Mouse (Mus musculus) heart, postnatal 14 days (tissue): ENCODE measurements around the gene Irx4. TPM values are rescaled to one million over a fixed set of nuclear protein-coding genes. Genes with fewer than 3 reads are reported as not detected.

Source experiments
- DNase-seq, 2 experiments: peaks; one replicate each; pipeline ENCODE4 v3.0.0; 2021 to 2022
- intact Hi-C: fragments of 180-260 bp; cut with DNase I; formaldehyde crosslinking; loops from one replicate; pipeline ENCODE4 v1.15.1; 2025
- total RNA-seq, 2 experiments: library from RNA; stranded (reverse); gene quantifications; 2 replicates each; pipeline ENCODE4 v1.2.3; 2021

Irx4 gene
- total RNA-seq, 2 experiments from 2014 or later: 24.5 to 27.7 TPM

DNA sequence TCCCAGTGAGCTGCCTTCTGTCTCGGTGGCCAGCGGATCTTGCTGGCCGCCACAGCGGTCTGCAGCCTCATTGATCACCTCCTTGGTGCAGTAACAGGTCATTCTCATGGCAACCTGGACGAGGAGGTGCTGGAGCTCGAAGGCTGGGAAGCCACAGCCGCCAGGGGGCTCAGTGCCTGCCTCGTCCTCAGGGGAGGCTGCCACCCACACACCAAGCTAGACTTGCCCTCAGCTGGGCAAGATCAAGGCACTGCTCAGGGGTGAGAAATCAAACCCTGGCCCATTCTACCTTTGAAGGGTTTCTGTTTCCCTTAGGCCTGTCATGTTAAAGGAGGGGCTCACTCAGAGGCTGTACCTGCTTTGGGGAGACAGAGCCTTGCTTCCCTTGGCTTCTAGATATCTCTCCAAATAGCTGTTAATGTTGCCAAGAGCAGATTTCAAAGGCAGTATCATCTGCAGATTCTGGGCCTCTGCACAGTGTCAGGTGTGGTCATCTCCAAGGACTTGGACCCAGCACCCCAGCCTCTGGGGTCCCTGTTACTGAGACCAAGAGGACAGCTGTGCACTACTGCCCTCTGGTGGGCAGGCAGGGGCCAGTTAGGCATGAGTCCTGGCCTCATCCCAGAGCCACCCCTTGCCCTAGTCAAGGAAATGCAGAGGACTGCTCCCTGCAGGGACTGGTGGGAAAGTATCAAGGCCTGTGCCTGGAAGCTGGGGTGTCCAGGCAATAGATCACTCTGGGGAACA is 50.1 kb downstream of the Irx4 start:
- DNase-seq: peak; percentile 65 to 78

More for the DNA sequence above, 50.1 kb downstream of the Irx4 start:
- intact Hi-C loops: loop anchor here (5.0 kb wide), 1 partner anchor 42 kb away; no protein-coding TSS in a partner anchor

Other genes with a start within 250 kb of the Irx4 start
- gene Mrpl36, start 68.0 kb downstream of the Irx4 start, total RNA-seq: 10 to 100 TPM; 41.8 to 42.8 TPM
- 1,000 to 10,000 TPM; 1,008 to 1,014 TPM for gene Ndufs6, start 68.1 kb downstream of the Irx4 start, total RNA-seq
- 10 to 100 TPM in 1 of 2 experiments, 1 to 10 TPM in 1; 8.0 to 10.6 TPM for gene Lpcat1, start 206.7 kb downstream of the Irx4 start, total RNA-seq